Mouse (Mus musculus): ENCODE measurements around the gene Mgat3.
A peak's percentile ranks its signal among the peaks of the same experiment; 100 is the strongest.

The Mgat3 gene

GRCm38 (mm10) chr15:80173001-80173771 is at the start of gene Mgat3:
Gene Mgat3 (plus strand): TSS chr15:80173721.
- peak; percentile 25 for DNase-seq

DNA sequence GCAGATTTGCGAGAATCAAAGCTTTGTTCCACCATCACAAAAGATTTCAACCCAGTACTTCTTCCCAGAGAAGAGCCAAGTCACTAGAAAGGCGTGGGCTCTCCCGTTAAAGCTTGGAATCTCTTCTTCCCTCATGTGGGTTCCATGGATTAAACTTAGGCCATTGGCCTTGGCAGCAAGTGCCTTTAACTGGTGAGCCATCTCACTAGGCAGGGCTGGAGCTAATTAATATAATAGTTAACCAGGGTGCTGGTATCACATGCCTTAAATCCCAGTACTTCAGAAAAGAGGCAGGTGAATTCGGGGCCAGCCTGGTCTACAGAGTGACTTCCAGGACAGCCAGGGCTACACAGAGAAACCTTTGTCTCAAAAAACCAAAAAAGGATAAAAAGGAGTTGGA is 48.9 kb upstream of the Mgat3 start:
- DNase-seq: no peak

DNA sequence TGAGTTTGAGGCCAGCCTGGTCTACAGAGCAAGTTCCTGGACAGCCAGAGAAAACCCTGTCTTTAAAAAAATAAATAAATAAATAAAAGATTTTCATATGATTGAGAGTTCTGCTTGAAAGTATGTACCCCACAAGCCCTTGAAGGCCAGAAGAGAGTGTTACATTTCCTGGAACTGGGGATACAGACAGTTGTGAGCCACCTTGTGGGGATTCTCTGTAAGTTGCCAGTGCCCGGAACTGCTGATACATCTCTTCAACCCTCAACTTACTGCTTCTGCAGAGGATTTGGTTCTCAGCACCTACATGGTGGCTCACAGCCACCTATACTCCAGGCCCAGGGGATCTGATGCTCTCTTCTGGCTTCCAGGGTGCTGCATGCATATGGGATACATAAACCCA is 46.3 kb upstream of the Mgat3 start:
- peak; percentile 52 for DNase-seq

DNA sequence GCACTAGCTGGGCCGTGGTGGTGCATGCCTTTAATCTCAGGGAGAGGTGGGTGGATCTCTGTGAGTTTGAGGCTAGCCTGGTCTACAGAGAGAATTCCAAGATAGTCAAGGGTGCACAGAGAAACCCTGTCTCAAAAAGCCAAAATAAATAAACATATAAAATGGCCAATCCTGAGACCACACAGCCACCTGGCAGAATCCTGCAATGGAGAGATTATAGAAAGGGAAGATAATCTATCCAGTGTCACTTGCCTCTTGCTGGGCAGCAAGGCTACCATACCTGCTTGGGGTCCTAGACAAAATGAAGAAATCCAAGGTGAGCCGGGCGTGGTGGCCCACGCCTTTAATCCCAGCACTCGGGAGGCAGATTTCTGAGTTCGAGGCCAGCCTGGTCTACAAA is 43.5 kb upstream of the Mgat3 start:
- peak; percentile 28 for DNase-seq

DNA sequence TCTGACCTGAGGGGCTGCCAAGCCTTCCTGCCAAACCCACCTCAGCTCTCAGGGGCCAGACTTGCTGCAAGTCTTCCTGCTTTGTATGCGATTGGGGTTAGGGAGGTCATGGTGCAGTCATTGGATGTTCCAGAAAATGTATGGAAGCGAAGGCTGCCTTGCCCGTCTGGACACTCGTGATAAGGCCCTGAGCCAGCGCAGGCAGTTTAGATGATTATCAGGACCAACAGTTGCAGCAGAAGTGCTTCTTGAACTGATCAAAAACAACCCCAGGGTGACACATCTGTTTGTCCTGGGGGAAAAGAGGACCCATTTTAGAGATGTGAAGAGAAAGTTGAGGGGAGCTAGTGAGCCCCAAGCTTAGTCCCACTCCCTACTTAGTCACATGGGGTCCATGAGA is 42.8 kb upstream of the Mgat3 start:
- peak; percentile 90 for DNase-seq

DNA sequence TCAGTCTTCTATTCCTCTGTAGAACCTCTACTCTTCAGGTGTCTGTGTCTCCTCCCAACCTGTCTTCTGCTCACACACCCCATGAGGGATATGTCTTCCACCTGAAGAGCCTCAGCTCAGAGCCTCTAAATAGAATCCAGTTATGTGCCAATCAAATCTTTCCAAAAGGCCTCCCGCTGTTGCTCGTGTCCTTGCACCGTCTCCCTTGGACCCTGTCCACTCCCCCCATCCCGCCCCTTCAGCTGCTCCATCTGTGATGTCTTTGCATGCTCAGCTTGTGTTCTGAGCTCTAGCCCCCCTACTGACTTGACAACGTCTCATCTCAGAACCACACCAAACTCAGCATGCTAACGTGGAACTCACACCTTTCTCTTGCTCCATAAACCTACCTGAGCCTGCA is 42.1 kb upstream of the Mgat3 start:
- peak; percentile 21 for DNase-seq

- DNase-seq: no peak
Measured at GRCm38 (mm10) chr15:80132452-80132851, 41.1 kb upstream of the Mgat3 start.

GRCm38 (mm10) chr15:80132993-80133586 is 40.4 kb upstream of the Mgat3 start, which contains the start of gene Tab1:
Gene Tab1 (plus strand): TSS chr15:80133127.
- peak; percentile 93 for DNase-seq

GRCm38 (mm10) chr15:80133682-80134449 is 39.7 kb upstream of the Mgat3 start:
- peak; percentile 65 for DNase-seq

GRCm38 (mm10) chr15:80134450-80134847 is 39.1 kb upstream of the Mgat3 start:
- peak; percentile 26 for DNase-seq

DNA sequence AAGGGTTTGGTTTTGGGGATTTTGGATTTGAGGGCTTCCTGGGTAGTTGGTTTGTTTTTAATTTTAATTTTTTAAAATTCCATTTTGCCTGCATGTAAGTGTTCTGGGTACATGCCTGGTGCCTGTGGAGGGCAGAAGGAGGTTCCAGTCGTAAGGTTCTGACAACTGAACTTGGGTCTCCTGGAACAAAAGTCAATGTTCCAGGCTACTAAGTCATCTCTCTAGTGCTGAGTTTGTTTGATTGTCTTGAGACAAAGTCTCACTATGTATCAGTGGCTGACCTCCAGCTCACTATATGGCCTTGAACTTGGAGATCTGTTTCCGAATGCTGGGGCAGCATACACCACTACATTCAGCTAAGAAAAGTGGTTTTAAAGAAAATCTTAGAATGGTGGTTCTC is 38.0 kb upstream of the Mgat3 start:
- DNase-seq: no peak

GRCm38 (mm10) chr15:80136645-80137044 is 36.9 kb upstream of the Mgat3 start:
- DNase-seq: no peak

GRCm38 (mm10) chr15:80137945-80138791 is 35.4 kb upstream of the Mgat3 start:
- no peak for DNase-seq

DNA sequence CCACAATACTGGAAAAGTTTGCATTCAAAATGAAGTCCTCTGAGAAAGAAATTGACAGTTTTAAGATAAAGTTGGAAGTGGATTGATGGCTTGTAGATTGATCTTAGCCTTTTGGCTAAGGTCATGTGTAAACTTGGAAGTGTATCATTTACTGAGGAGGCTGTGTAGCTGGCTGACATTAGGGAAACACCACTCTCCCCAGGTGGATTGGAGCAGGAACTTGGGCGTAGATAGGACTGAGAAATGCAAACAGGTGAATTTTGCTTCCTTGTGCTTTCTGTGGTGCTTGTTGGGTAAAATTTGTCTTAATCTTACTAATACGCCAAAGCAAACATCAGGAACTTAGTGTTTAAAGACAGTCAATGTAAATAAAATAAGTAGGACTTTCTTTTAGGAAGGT is 33.2 kb upstream of the Mgat3 start:
- DNase-seq: no peak

DNA sequence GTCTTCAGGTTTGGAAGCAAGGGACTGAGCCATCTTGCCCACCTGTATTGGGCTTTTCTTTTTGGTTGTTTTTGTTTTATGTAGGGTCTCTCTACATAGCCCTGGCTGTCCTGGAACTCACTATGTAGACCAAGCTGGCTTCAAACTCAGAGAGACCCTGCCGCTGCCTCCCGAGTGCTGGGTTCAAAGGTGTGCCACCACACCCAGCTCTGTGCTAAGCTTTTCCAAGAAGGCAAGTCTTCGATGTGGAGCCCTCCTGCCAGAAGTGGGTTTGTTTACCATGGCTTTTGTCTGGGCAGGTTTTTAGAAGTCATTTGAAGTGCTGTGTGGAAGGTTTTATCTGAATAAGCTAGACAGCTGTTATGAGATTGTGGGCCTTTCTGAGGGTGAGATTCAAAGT is 32.6 kb upstream of the Mgat3 start:
- DNase-seq: no peak

- DNase-seq: no peak
Measured at GRCm38 (mm10) chr15:80142130-80142529, 31.4 kb upstream of the Mgat3 start.

- DNase-seq: no peak
Measured at GRCm38 (mm10) chr15:80143760-80144159, 29.8 kb upstream of the Mgat3 start.

DNA sequence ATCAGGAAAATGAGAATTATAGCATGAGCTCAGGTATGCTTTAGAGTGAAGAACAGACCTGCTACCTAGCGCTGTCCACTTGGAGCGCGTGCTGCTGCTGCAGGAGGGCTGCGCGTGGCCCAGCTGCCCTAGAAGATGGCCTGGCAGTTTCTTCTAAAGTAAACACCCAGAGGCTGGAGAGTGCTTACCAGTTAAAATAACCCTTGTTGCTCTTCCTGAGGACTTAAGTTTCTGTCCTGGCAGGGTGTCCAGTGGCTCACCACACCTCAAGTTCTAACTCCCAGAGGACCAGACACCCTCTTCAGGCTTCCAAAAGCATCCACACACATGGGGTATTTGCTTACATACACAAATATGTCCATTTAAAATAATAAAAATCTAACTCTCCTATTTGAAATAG is 28.1 kb upstream of the Mgat3 start:
- DNase-seq: no peak

GRCm38 (mm10) chr15:80146153-80146552 is 27.4 kb upstream of the Mgat3 start:
- no peak for DNase-seq

DNA sequence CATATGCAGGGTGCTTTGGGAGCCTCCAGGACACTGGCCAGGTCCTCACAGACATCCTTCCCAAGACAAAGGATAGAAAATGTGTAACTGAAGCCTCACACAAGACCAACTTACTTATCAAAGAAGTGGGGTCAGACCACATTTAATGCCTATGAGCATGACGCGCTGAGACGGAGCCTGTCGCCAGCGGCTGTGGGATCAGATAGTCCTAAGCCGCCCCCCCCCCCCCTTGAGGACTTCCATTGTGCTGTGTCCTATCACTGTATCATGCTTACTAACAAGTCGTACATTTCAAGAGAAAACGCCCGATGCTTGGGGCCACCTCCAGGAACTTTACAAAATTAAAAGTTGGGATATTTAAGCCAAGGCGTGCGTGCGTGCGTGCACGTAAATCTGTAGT is 26.4 kb upstream of the Mgat3 start:
- DNase-seq: no peak

DNA sequence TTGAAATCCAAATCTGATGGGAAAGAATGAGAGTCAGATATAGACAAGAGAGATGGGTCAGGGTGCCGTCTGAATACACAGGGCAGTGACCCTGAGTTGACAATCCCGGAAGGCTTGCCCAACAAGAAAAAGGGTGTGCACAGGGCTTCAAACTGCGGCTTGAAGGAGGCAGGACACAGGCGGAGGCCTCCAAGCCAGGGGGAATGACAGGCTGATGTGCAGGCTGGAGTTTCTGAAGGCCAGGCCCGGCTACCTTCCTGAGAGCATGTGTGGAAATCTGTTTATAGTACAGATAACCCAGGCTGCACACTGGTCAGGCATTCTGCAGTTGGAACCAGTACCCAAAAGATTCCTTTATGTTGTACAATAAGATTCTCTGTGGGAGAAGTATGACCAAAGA is 26.0 kb upstream of the Mgat3 start:
- no peak for DNase-seq

DNA sequence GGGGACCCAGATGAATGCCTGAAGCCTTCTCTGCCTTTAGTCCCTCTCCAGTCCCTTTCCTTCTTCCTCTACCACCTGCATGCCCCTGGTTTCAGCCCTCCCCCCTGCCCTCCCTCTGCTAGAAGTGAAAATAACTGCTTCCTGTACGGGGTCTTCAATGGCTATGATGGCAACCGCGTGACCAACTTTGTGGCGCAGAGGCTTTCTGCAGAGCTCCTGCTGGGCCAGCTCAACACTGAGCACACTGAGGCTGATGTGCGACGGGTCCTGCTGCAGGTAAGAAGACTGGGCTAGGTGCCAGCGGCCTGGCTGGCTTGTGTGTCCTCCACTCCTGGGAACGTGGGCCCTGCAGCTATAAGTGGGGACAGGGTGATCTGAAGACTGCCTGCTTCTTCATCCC is 25.0 kb upstream of the Mgat3 start:
- no peak for DNase-seq

DNA sequence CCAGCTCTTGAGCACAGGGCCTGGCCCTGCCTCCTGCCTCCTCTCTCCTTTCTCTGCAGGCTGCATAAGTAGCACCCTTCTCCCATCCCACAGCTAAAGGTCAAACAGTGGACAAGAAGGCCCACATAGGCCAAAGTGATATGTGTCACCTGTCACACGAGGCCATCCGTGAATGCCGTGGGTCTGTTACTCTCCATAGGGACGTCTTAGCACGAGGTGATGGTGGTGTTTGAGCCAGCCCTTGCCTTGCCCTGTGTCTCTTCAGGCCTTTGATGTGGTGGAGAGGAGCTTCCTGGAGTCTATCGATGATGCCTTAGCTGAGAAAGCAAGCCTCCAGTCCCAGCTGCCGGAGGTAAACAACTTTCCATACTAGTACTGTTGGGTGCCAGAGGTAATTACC is 24.0 kb upstream of the Mgat3 start:
- no peak for DNase-seq
